Mouse (Mus musculus): ENCODE results near the gene Tbc1d1.

Tbc1d1 gene

GRCm38 (mm10) chr5:64375851-64376250 is 219.7 kb downstream of the Tbc1d1 start:
- ATAC-seq (ENCODE audit: insufficient number of reproducible peaks, low FRiP score, low TSS enrichment): no peak

GRCm38 (mm10) chr5:64376466-64376865 is 220.4 kb downstream of the Tbc1d1 start:
- ATAC-seq (ENCODE audit: insufficient number of reproducible peaks, low FRiP score, low TSS enrichment): no peak

- no peak for ATAC-seq (ENCODE audit: insufficient number of reproducible peaks, low FRiP score, low TSS enrichment)
These were observed 221.6 kb downstream of the Tbc1d1 start for GRCm38 (mm10) chr5:64377705-64378104.

GRCm38 (mm10) chr5:64378591-64379275 is 222.6 kb downstream of the Tbc1d1 start:
- ATAC-seq (ENCODE audit: insufficient number of reproducible peaks, low FRiP score, low TSS enrichment): no peak

GRCm38 (mm10) chr5:64379829-64380228 is 223.7 kb downstream of the Tbc1d1 start:
- ATAC-seq (ENCODE audit: insufficient number of reproducible peaks, low FRiP score, low TSS enrichment): no peak

- ATAC-seq (ENCODE audit: insufficient number of reproducible peaks, low FRiP score, low TSS enrichment): no peak
These were observed 224.7 kb downstream of the Tbc1d1 start for GRCm38 (mm10) chr5:64380698-64381375.

- no peak for ATAC-seq (ENCODE audit: insufficient number of reproducible peaks, low FRiP score, low TSS enrichment)
These were observed 225.4 kb downstream of the Tbc1d1 start for GRCm38 (mm10) chr5:64381538-64381937.

GRCm38 (mm10) chr5:64382451-64383057 is 226.4 kb downstream of the Tbc1d1 start:
- ATAC-seq (ENCODE audit: insufficient number of reproducible peaks, low FRiP score, low TSS enrichment): peak; percentile 75

GRCm38 (mm10) chr5:64383215-64383614 is 227.1 kb downstream of the Tbc1d1 start:
- no peak for ATAC-seq (ENCODE audit: insufficient number of reproducible peaks, low FRiP score, low TSS enrichment)

GRCm38 (mm10) chr5:64384546-64384945 is 228.4 kb downstream of the Tbc1d1 start:
- ATAC-seq (ENCODE audit: insufficient number of reproducible peaks, low FRiP score, low TSS enrichment): no peak

GRCm38 (mm10) chr5:64386996-64387395 is 230.9 kb downstream of the Tbc1d1 start:
- no peak for ATAC-seq (ENCODE audit: insufficient number of reproducible peaks, low FRiP score, low TSS enrichment)

GRCm38 (mm10) chr5:64389202-64389929 is 233.3 kb downstream of the Tbc1d1 start:
- no peak for ATAC-seq (ENCODE audit: insufficient number of reproducible peaks, low FRiP score, low TSS enrichment)

- no peak for ATAC-seq (ENCODE audit: insufficient number of reproducible peaks, low FRiP score, low TSS enrichment)
These were observed 235.2 kb downstream of the Tbc1d1 start for GRCm38 (mm10) chr5:64391346-64391745.

- no peak for ATAC-seq (ENCODE audit: insufficient number of reproducible peaks, low FRiP score, low TSS enrichment)
These were observed 236.4 kb downstream of the Tbc1d1 start for GRCm38 (mm10) chr5:64392426-64393020.

- ATAC-seq (ENCODE audit: insufficient number of reproducible peaks, low FRiP score, low TSS enrichment): no peak
These were observed 237.4 kb downstream of the Tbc1d1 start for GRCm38 (mm10) chr5:64393530-64393929.

- ATAC-seq (ENCODE audit: insufficient number of reproducible peaks, low FRiP score, low TSS enrichment): no peak
These were observed 242.1 kb downstream of the Tbc1d1 start for GRCm38 (mm10) chr5:64398155-64398554.

GRCm38 (mm10) chr5:64400742-64401141 is 244.6 kb downstream of the Tbc1d1 start:
- no peak for ATAC-seq (ENCODE audit: insufficient number of reproducible peaks, low FRiP score, low TSS enrichment)

All from cerebellum, adult (tissue).